Mouse (Mus musculus) heart, postnatal 10 days (tissue): Measurements from ENCODE around the gene Il17f. TPM values are rescaled to one million over a fixed set of nuclear protein-coding genes. Genes with fewer than 3 reads are reported as not detected.
"Not testable (repeated sequence)": the region's sequence is repeated elsewhere in the genome, so short reads cannot be mapped to it uniquely, and the experiment has no call there.

Experiments used
- DNase-seq, 2 experiments: peaks; one replicate each; pipeline ENCODE4 v3.0.0; 2021
- intact Hi-C: fragments of 180-260 bp; cut with DNase I; formaldehyde crosslinking; loops from one replicate; pipeline ENCODE4 v1.15.1; 2025
- total RNA-seq, 2 experiments: library from RNA; stranded (reverse); gene quantifications; 2 replicates each; pipeline ENCODE4 v1.2.3; 2021

Gene Il17f
- total RNA-seq, 2 experiments from 2014 or later, result not detected

DNA sequence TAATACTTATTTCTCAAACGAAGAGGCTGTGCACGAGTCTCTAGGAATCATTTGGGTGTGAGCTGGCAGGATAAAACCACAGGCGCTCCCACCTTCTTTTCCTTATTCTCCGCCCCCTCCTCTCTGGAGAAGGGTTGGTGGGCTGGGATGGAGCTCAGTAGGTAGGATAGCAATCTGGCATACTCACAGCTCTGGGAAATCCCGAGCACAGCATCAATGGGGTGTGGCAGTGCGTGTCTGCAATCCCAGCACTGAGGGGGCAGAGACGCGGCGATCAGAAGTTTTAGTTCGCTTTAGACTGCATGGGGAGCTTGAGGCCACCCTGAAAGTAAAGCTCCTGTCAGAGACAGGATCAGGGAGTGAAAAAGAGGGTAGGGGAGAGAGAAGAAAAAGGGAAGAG lies 2.0 kb downstream of the Il17f start:
- DNase-seq, result no peak
- intact Hi-C loops, result no loop called here

DNA sequence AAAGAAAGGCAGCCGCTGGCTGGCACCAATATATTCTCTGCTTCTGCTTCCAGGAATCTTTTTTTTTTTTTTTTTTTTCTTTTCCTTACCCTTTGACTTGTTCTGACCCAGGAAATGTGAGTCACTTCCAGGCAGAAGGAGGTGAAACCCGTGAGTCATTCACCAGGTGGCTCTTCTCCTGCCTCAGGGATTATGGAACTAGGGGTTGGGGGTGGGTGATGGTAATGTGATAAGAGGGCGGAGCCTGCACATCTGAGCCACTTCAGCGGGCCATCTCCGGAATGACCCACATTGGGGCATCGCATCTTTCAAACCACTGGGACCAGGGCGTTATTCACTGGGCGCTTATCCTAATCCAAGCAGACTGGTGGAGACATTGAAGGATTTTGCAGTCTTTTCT lies 3.4 kb downstream of the Il17f start:
- DNase-seq, result no peak
- intact Hi-C loops, result no loop called here

DNA sequence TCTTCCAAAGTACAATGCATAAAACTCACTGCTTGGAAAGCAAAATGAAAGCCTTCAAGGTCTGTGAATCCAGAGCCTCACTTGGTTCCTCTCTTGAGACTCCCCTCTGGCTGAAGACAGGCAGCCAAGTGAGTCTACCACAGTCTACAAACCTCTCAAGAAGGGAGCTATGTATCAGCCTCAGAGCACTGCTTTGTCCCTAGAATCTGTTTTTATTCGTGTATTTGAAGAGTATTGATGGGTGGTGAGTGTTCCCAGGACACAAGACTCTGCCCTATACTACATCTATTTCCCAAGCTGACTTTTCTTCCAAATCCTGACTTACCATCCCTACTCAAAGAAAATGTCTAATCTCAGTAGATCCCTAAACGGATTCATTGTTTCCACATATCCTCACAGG lies 12.1 kb downstream of the Il17f start:
- intact Hi-C loops, result no loop called here
- DNase-seq, result no peak

DNA sequence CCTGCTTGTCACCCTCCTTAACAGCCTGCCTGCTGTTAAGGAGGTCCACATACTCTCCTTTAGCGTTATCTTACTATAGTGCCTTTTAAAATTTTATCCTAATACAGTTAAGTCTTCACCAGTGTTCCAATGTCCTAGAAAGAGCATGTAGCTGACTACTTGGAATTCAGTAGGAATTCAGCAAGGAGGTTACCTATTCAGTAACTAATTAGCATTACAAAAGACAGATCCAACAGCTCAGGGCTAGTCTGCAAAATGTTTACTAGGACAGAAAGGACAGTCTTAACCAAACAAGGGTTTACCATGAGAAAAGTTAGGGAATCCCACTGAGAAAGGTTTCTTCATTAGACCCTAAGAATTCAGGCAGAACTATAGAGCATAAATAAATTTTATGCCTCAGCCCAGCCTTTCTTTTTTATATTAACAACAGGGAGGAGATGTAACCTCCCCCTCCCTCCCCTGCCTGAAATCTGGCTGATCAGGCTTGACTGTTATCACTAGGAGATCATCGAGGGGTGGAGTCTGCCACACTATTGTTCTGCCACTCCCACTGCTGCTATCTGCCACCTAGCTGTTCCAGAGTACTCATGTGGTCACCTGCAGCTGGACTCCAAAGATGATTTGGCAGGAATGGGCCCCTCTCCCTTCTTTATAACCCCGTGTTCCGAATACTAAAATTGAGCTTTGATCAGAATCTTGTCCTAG lies 16.2 kb downstream of the Il17f start:
- DNase-seq, intact Hi-C loops: not testable (repeated sequence)

DNA sequence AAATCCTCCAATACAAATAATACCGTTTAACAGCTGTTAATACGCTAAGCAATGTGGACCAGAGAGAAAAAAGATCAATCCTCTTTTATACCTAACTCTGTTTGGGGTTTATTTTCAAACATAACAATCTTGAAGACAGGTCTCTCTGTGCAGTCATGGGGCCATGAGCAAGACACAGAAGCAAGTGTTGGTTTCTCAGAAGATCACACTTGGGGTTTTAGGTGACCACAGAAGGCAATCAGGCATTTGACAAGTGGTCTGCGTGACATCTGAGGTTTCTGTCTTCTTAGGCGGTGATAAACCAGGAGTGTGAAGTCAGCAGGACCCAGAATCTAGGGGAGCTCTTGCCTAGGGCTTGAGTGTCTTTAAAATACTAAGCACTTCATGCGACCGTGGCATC lies 23.9 kb downstream of the Il17f start:
- intact Hi-C loops, result no loop called here
- no peak for DNase-seq

DNA sequence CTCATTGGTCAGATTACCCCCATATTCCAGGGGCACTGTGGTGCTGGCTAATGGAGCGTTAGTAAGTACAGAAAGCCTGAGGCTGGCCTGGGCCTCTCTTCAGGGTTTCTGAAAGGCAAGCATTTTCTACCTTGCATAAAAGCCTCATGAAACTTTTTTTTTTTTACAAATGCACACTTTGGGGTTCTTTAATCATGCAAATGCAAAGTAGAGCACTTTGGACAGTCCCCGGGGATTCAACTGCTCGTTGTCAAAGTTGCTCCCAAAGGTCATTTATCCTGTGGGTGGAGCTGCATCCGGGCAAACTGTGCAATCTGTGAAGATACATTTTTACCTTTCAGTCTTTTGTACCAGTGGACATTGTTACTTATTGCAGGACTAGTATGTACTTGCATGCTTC lies 29.0 kb downstream of the Il17f start:
- DNase-seq, result no peak
- intact Hi-C loops, result no loop called here

DNA sequence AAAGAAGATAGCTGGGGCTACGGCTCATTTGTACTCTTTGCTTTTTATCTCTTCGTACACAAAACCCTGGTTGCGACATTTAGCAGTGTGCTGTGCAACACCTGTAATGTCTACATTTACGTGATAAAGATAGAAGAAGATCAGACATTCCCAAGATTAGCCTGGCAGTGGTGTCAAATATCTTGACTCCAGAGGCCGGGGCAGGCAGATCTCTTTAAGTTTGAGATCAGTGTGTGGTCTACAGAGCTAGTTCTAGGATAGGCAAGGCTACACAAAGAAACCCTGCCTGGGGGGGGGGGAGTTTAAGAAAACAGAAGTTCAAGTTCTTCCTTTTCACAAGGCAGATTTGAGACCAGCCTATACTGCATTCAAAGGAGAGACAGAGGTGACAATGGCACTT lies 30.1 kb downstream of the Il17f start:
- DNase-seq, result no peak
- intact Hi-C loops, result no loop called here

DNA sequence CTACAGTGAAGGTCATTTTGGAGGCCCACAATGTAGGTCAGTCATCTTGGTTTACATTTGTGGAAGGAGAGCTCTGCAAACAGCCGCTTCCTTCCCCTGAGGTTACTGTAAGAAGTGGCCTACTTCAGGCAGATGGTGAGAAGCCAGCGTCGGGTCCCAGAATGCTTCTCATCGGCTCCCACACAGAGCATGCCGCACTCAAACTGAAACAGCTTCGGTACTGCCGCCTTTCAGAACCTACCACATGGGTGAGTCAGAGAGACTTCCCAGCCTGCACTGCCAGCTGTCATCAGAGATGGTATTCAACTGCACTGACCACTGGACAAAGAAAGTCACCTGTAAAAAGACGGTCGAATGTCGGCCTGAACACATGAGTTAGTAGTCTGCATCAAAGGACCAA lies 30.6 kb downstream of the Il17f start:
- intact Hi-C loops, result no loop called here
- no peak for DNase-seq

DNA sequence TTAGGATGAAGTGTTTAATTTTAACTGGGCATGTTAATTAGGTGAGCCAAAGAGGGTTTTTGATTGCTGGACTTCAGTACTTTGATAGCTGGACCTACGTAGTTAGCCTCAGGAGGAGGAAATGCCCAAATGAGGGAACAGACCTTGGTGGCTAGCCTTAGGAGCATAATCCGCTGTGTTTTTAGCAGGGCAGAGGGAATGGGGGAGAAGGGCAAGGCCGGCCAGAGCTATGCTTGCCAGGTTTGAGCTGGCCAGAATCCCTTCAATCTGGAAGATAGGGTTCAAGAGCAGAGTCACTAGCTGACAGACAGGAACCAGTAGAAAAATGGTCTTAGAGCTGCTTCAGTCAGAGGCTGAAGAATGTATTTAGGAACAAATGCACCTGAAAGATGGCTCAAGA lies 32.8 kb downstream of the Il17f start:
- intact Hi-C loops, result no loop called here
- no peak for DNase-seq

DNA sequence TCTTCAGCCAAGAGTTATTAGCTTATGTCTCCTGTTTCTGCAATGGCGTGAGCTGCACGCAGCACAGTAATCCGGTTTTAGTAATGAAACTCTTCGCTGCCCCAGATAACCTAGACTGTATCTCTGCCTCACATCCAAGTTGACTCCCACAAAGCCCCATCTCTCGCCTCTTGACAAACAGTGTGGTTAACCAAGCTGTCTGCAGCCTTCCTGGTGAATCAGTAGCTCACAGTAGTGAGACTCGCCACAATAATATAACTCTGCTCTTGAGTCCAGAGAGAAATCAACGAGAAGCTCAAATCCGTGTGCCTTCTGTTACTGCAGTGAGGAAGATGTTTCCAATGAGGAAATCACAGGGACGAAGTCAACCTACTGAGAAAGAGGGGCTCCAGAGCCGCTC lies 36.0 kb downstream of the Il17f start:
- intact Hi-C loops, result no loop called here
- no peak for DNase-seq

DNA sequence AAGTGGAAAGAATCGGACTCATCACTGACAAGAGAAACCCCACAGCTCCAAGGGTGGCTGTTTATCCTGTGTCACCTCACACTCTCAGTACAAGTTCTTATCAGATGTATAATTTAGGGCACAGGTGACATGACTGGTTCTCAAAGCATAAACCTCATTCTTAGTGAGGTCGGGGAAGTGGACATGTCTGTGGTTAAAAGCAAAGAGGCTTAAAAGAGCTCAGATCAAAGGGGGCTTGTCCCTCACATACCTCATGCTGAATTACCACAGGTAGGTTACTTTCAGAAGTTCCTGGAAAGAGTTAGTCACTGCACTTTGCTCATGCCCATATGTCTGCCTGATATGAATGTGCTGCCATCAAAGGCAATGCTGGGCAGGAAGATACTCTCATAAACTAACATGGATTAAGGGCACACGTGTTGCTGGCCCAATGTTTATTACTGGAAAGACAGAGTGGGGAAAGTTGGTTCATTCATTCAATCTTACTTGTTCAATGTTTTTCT lies 49.9 kb downstream of the Il17f start:
- intact Hi-C loops, result no loop called here

DNA sequence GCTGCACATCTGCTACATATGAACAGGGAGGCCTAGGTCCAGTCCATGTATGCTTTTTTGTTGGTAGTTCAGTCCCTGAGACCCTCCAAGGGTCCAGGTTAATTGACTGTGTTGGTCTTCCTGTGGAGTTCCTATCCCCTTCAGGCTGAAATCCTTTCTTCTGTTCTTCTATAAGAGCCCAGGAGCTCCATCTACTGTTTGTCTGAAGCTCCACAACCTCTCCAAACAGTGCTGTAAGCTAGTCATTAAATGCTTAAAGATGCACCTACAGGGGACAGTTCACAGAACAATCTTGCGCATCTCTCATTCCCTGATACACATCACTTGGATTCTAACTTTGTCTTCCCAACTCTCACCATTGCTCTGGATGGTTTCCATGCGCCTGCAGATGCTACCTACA lies 51.9 kb downstream of the Il17f start:
- no peak for DNase-seq
- intact Hi-C loops, result loop anchor here (5.0 kb wide), 1 partner anchor 126 kb away; no protein-coding TSS in a partner anchor

More for the DNA sequence above, 49.9 kb downstream of the Il17f start:
- no peak for DNase-seq

DNA sequence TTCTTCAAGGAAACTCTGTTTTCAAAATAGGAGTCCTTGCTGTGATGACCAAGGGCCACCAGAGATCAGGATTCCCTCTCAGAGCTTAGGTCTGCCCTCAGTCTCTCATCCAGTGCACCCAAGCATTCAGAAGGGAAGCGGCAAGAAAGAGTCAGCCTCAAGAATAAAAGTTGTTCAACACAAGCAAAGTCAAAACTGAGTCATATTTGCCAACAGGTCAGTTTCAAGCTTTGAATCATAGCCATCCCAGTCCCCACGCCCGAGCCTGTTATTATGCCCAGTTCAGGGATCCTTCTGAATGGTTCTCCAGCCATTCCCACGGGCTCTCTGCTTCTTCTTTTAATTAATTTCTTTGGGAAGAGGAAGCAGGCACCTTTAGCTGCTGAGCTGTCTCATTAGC lies 53.8 kb downstream of the Il17f start:
- DNase-seq, result no peak
- intact Hi-C loops, result loop anchor here (5.0 kb wide), 1 partner anchor 124 kb away; no protein-coding TSS in a partner anchor

DNA sequence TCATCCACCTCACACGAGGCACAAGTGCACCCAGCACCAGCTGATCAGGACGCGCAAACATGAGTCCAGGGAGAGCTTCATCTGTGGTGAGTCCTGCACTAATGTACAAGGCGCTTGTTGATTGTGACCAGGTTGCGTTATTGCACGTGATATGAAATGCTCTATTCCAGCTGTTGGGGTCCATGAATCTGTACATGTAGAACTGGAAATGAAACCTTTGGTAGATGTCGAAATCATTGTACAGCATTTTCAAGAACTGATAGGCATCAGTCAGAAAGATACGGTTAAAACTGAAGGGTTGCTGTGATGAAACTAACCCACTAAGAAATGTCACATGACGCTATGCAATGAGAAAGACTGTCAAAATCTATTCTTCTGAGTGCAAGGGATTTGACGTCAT lies 59.5 kb downstream of the Il17f start, which contains the start of gene Il17a:
Gene Il17a (plus strand): TSS at position 3 of the 400 bp plus-strand sequence.
- DNase-seq, result no peak
- intact Hi-C loops, result no loop called here

Other genes with a start within 250 kb of the Il17f start
- not detected for gene Pkhd1, start 172.6 kb downstream of the Il17f start, total RNA-seq
- gene Il17a, start 59.7 kb downstream of the Il17f start, total RNA-seq, result not detected
- 10 to 100 TPM; 24.0 to 30.0 TPM for gene Mcm3, start 29.7 kb upstream of the Il17f start, total RNA-seq
- gene Paqr8, start 100.0 kb upstream of the Il17f start, total RNA-seq, result 1 to 10 TPM; 2.6 to 2.9 TPM
- 1 to 10 TPM; 1.0 to 1.2 TPM for gene Efhc1, start 161.0 kb upstream of the Il17f start, total RNA-seq